Mouse (Mus musculus) left cerebral cortex, postnatal 25 days (tissue): ENCODE results near the gene Sgsm2. TPM values are rescaled to one million over a fixed set of nuclear protein-coding genes. Genes with fewer than 3 reads are reported as not detected.
A peak's percentile ranks its signal among the peaks of the same experiment; 100 is the strongest.

Source experiments
- DNase-seq, 2 experiments: peaks; one replicate each; pipeline ENCODE4 v3.0.0; 2022; ENCODE audit warnings: low spot score in 2 of 2, mixed read lengths in 1 of 2
- intact Hi-C: fragments of 180-260 bp; cut with DNase I; formaldehyde crosslinking; loops from one replicate; pipeline ENCODE4 v1.15.1; 2025
- microRNA-seq, 2 experiments: library from miRNA; unstranded; fragments of <30 nt; microRNA quantifications; one replicate each; pipeline ENCODE4 v1.2.0; 2022
- total RNA-seq, 2 experiments: library from RNA; stranded (reverse); gene quantifications; 2 replicates each; pipeline ENCODE4 v1.2.3; 2021

Sgsm2 gene
- total RNA-seq, 2 experiments from 2014 or later, result 76.0 to 78.3 TPM

DNA sequence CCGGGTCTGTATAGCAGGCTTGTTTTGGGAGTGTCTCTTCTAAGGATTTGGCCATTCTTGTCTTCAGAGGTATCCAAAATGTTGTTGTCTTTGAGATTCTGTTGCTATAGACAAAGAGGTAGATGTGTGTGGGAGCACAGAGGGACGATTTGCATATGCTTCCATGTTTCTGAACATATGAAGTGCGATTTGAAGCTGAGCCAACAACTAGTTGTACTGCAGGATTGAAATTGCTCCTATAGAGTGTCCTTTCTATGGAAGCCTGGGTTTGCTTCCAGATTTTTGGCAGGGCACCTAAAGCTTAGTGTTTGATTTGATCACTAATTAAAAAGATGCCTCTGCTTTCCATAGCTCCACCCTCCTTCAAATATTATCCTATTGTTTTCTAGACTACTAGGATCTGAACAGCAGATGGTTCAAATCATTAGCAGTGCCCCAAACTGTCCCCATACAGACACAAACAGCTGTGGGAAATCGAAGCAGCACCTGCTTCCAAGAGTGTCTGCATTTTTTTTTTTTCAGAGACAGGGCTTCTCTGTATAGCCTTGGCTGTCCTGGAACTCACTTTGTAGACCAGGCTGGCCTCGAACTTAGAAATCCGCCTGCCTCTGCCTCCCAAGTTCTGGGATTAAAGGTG, 89.5 kb downstream of the Sgsm2 start:
- intact Hi-C loops, result no loop called here
- DNase-seq, result peak in 1 of 2 experiments; percentile 34

DNA sequence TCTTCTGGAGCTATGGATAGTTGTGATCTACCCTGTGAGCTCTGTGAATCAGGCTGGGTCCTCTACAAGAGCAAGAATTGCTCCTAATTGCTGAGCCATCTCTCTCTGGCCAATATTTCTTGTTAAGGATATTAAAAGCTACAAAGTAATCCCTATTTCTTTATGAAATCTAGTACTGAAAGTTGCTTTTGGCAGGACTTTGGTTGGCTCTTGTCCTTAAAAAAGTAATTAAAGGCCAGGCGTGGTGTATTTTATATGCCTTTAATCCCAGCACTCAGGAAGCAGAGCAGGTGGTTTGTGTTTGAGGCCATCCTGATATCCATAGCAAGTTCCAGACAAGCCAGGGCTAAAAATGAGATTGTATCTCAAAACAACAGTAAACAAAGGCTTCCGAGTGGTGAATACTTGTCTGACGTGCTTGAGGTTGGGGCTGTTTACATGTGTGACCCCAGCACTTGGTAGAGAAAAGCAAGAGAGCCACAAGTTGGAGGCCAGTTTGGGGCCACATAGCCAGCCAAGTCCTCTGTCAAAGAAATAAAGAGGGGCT, 92.7 kb downstream of the Sgsm2 start:
- DNase-seq, result no peak
- intact Hi-C loops, result no loop called here

DNA sequence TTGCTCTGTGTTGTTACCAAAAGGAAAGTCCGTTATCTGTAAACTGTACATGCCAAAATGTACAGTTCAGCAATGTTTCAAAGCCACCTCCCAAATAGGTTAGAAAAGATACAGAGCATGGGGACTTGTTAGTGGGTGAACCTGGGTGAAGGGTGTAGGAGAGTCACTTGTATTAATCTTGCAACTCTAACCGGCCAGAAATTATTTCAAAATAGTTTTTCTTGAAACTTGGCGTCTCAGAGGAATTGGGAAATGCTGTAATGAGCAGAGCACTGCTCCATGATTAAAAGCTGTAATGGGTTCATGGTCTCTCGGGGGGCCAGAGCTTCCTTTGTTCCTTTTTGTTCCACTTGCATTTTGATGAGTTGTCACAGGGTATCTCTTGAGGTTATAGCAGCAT, 96.2 kb downstream of the Sgsm2 start:
- DNase-seq, result no peak
- intact Hi-C loops, result no loop called here

Small RNAs within 50 kb of the gene (microRNA-seq; reads per million reads assigned to microRNA genes)
- 2.0 to 2.7 reads per million in 2 experiments for gene Mir6926

Other genes with a start within 250 kb of the Sgsm2 start
- gene Cluh, start 247.6 kb downstream of the Sgsm2 start, total RNA-seq, result 10 to 100 TPM; 60.3 to 64.1 TPM
- 100 to 1,000 TPM; 403 to 445 TPM for gene Pafah1b1, start 172.4 kb downstream of the Sgsm2 start, total RNA-seq
- gene Mettl16, start 126.2 kb downstream of the Sgsm2 start, total RNA-seq, result 10 to 100 TPM; 27.7 to 30.3 TPM
- gene Mnt, start 66.1 kb downstream of the Sgsm2 start, total RNA-seq, result 10 to 100 TPM; 27.4 to 29.3 TPM
- 10 to 100 TPM; 26.2 to 28.1 TPM for gene Tsr1, start 1.0 kb upstream of the Sgsm2 start, total RNA-seq
- gene Smg6, start 28.8 kb upstream of the Sgsm2 start, total RNA-seq, result 10 to 100 TPM; 26.5 to 27.5 TPM
- 100 to 1,000 TPM in 1 of 2 experiments, 10 to 100 TPM in 1; 93.7 to 100 TPM for gene Srr, start 28.9 kb upstream of the Sgsm2 start, total RNA-seq